Mouse (Mus musculus): ENCODE measurements around the gene Serpinf2. TPM values are rescaled to one million over a fixed set of nuclear protein-coding genes. Genes with fewer than 3 reads are reported as not detected.

Gene Serpinf2
- polyA plus RNA-seq, 1 experiment from 2014 or later = 0.07 TPM

GRCm38 (mm10) chr11:75422013-75422792 lies 17.2 kb downstream of the Serpinf2 start, which contains the start of gene Serpinf1:
Serpinf1 (minus strand) TSS chr11:75422701.
- no peaks in the 10 kb centered on the region for H3K36me3 ChIP-seq
- no peaks in the 10 kb centered on the region for H3K4me1 ChIP-seq (replicated peaks)
- H3K4me2 ChIP-seq (replicated peaks) = no peak within 1 kb of the TSS
- no peak for ATAC-seq
- 61% methylated on average over 10 of the region's 10 CpGs for WGBS
- H3K4me3 ChIP-seq (replicated peaks) = no peak within 1 kb of the TSS
- H3K9ac ChIP-seq (replicated peaks) = no peak within 1 kb of the TSS
- H3K27me3 ChIP-seq = no peaks in the 10 kb centered on the region
- no peak within 1 kb of the TSS for H3K27ac ChIP-seq
- no peaks in the 10 kb centered on the region for H3K9me3 ChIP-seq

GRCm38 (mm10) chr11:75421375-75422012 lies 17.9 kb downstream of the Serpinf2 start:
- Histone ChIP-seq H3K4me1 (replicated peaks) (no peaks in the 10 kb centered on the region), H3K27ac (no peak overlapping the region), H3K36me3 (no peaks in the 10 kb centered on the region), H3K9ac (replicated peaks) (no peak overlapping the region), H3K4me3 (replicated peaks) (no peak overlapping the region), H3K27me3 (no peaks in the 10 kb centered on the region), H3K4me2 (replicated peaks) (no peak overlapping the region), H3K9me3 (no peaks in the 10 kb centered on the region)
- no peak for ATAC-seq
- WGBS = 54% methylated on average over 6 of the region's 6 CpGs

GRCm38 (mm10) chr11:75420810-75421374 lies 18.5 kb downstream of the Serpinf2 start:
- Histone ChIP-seq H3K4me3 (replicated peaks) (no peak overlapping the region), H3K27me3 (no peaks in the 10 kb centered on the region), H3K9me3 (no peaks in the 10 kb centered on the region), H3K4me2 (replicated peaks) (no peak overlapping the region), H3K4me1 (replicated peaks) (no peaks in the 10 kb centered on the region), H3K36me3 (no peaks in the 10 kb centered on the region), H3K27ac (no peak overlapping the region), H3K9ac (replicated peaks) (no peak overlapping the region)
- 71% methylated on average over 5 of the region's 5 CpGs for WGBS
- no peak for ATAC-seq

- ATAC-seq = no peak
- no peak overlapping the region for H3K4me2 ChIP-seq (replicated peaks)
- peaks cover 3% of the 10 kb centered on the region; the same call in 1 of the 2 replicates for H3K4me1 ChIP-seq (replicated peaks)
- no peak overlapping the region for H3K4me3 ChIP-seq (replicated peaks)
- no peaks in the 10 kb centered on the region for H3K27me3 ChIP-seq
- H3K9me3 ChIP-seq = no peaks in the 10 kb centered on the region
- H3K36me3 ChIP-seq = no peaks in the 10 kb centered on the region
- 85% methylated on average over 7 of the region's 7 CpGs for WGBS
- H3K27ac ChIP-seq = no peak overlapping the region
- H3K9ac ChIP-seq (replicated peaks) = no peak overlapping the region
Observed at GRCm38 (mm10) chr11:75420037-75420436, 19.4 kb downstream of the Serpinf2 start.

GRCm38 (mm10) chr11:75415994-75416393 lies 23.4 kb downstream of the Serpinf2 start:
- no peaks in the 10 kb centered on the region for H3K9me3 ChIP-seq
- H3K4me3 ChIP-seq (replicated peaks) = no peak overlapping the region
- no peak for ATAC-seq
- H3K4me2 ChIP-seq (replicated peaks) = no peak overlapping the region
- H3K36me3 ChIP-seq = no peaks in the 10 kb centered on the region
- no peak overlapping the region for H3K27ac ChIP-seq
- H3K9ac ChIP-seq (replicated peaks) = no peak overlapping the region
- H3K4me1 ChIP-seq (replicated peaks) = peaks cover 3% of the 10 kb centered on the region; the same call in 1 of the 2 replicates
- 90% methylated on average over 13 of the region's 13 CpGs for WGBS
- H3K27me3 ChIP-seq = no peaks in the 10 kb centered on the region

- Histone ChIP-seq H3K9ac (replicated peaks) (no peak overlapping the region), H3K9me3 (no peaks in the 10 kb centered on the region), H3K4me1 (replicated peaks) (peaks cover 3% of the 10 kb centered on the region; the same call in 1 of the 2 replicates), H3K27me3 (no peaks in the 10 kb centered on the region), H3K4me3 (replicated peaks) (no peak overlapping the region), H3K27ac (no peak overlapping the region), H3K4me2 (replicated peaks) (no peak overlapping the region), H3K36me3 (no peaks in the 10 kb centered on the region)
- ATAC-seq = no peak
- 67% methylated on average over 7 of the region's 7 CpGs for WGBS
Observed at GRCm38 (mm10) chr11:75415096-75415495, 24.3 kb downstream of the Serpinf2 start.

- Histone ChIP-seq H3K36me3 (0 out of 2 replicates have a peak, but pooled peaks cover 3% of the 10 kb centered on the region), H3K4me1 (replicated peaks) (peaks cover 3% of the 10 kb centered on the region; the same call in 1 of the 2 replicates), H3K27ac (no peak overlapping the region), H3K4me3 (replicated peaks) (no peak overlapping the region), H3K9ac (replicated peaks) (no peak overlapping the region), H3K4me2 (replicated peaks) (no peak overlapping the region), H3K9me3 (no peaks in the 10 kb centered on the region), H3K27me3 (no peaks in the 10 kb centered on the region)
- no peak for ATAC-seq
- 90% methylated on average over 7 of the region's 7 CpGs for WGBS
Observed at GRCm38 (mm10) chr11:75410591-75410990, 28.8 kb downstream of the Serpinf2 start.

GRCm38 (mm10) chr11:75409679-75410575 lies 29.5 kb downstream of the Serpinf2 start:
- H3K9ac ChIP-seq (replicated peaks) = no peak overlapping the region

GRCm38 (mm10) chr11:75406865-75407264 lies 32.5 kb downstream of the Serpinf2 start:
- Histone ChIP-seq H3K27me3 (no peaks in the 10 kb centered on the region), H3K4me2 (replicated peaks) (no peak overlapping the region), H3K27ac (no peak overlapping the region), H3K4me1 (replicated peaks) (no peaks in the 10 kb centered on the region), H3K9me3 (no peaks in the 10 kb centered on the region), H3K36me3 (peaks cover 3% of the 10 kb centered on the region; the same call in 1 of the 2 replicates), H3K4me3 (replicated peaks) (no peak overlapping the region), H3K9ac (replicated peaks) (no peak overlapping the region)
- 38% methylated on average over 3 of the region's 3 CpGs for WGBS
- no peak for ATAC-seq

More at GRCm38 (mm10) chr11:75409679-75410575, 29.5 kb downstream of the Serpinf2 start:
- H3K4me3 ChIP-seq (replicated peaks) = no peak overlapping the region
- ATAC-seq = no peak
- H3K27ac ChIP-seq = no peak overlapping the region
- 74% methylated on average over 17 of the region's 17 CpGs for WGBS
- H3K9me3 ChIP-seq = no peaks in the 10 kb centered on the region
- H3K36me3 ChIP-seq = 0 out of 2 replicates have a peak, but pooled peaks cover 3% of the 10 kb centered on the region
- H3K4me2 ChIP-seq (replicated peaks) = no peak overlapping the region
- H3K4me1 ChIP-seq (replicated peaks) = no peaks in the 10 kb centered on the region
- H3K27me3 ChIP-seq = no peaks in the 10 kb centered on the region

- no peaks in the 10 kb centered on the region for H3K27me3 ChIP-seq
- no peak for ATAC-seq
- no peak overlapping the region for H3K4me3 ChIP-seq (replicated peaks)
- H3K4me1 ChIP-seq (replicated peaks) = no peaks in the 10 kb centered on the region
- H3K27ac ChIP-seq = no peak overlapping the region
- WGBS = 72% methylated on average over 4 of the region's 4 CpGs
- H3K9me3 ChIP-seq = no peaks in the 10 kb centered on the region
- no peak overlapping the region for H3K4me2 ChIP-seq (replicated peaks)
- peaks cover 3% of the 10 kb centered on the region; the same call in 1 of the 2 replicates for H3K36me3 ChIP-seq
- no peak overlapping the region for H3K9ac ChIP-seq (replicated peaks)
Observed at GRCm38 (mm10) chr11:75406104-75406503, 33.3 kb downstream of the Serpinf2 start.

- H3K27ac ChIP-seq = no peak overlapping the region
- H3K4me3 ChIP-seq (replicated peaks) = no peak overlapping the region
- no peaks in the 10 kb centered on the region for H3K27me3 ChIP-seq
- H3K9ac ChIP-seq (replicated peaks) = no peak overlapping the region
- no peaks in the 10 kb centered on the region for H3K9me3 ChIP-seq
- H3K36me3 ChIP-seq = peaks cover 3% of the 10 kb centered on the region; the same call in 1 of the 2 replicates
- no peaks in the 10 kb centered on the region for H3K4me1 ChIP-seq (replicated peaks)
- H3K4me2 ChIP-seq (replicated peaks) = no peak overlapping the region
- ATAC-seq = no peak
- 89% methylated on average over 6 of the region's 6 CpGs for WGBS
Observed at GRCm38 (mm10) chr11:75404801-75405200, 34.6 kb downstream of the Serpinf2 start.

All from midbrain, embryonic 13.5 days (tissue).